Mouse (Mus musculus): ENCODE results near the gene Pitpnm2.
"Not testable (repeated sequence)": the region's sequence is repeated elsewhere in the genome, so short reads cannot be mapped to it uniquely, and the experiment has no call there.

Gene Pitpnm2

DNA sequence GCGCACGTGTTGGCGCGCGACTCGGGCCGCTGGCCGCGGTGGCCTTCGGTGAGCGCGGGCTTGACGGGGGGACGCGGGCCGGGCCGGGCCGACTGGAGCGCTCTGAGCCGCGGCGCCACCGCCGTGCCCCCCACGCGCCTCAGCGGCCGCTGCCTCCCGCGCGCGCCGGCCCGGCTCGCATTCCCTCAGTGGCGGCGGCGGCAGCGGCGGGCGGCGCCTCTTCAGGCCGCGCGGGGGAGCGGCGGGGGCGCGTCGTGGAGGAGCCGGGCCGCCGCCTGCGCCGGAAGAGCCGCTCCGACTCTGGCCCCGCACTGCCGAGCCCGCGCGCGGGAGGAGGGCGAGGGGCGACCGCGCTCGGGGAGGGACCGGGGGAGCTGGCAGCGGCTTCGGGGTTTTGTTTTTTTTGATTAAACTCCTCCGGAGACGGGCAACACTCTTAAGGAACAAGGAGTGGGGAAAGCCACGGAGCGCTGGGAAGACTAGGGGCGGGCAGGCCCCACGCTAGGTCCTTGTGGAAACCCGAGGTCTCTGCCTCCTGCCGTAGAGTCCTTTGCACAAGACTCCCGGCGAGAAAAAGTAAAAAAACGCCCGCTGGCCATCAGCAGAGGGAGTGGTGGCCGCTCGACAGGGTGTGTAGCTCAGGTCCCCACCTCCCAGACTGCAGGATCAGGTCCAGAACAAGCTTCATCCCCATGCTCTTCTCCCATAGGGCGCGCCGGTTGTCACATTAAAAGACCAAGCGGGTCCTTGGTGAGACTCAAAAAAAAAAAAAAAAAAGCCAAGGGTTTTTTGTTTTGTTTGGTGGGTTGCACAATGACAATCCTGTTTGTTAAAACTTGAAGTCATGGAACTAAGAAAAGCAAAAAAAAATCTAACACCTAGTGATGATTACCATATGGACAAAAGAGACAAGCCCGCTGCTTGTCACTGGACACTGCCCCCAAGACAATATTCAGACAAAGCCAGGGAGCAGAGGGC is at the start of gene Pitpnm2:
Gene Pitpnm2, minus strand, starts transcription at position 147 of the 978 bp plus-strand sequence.
- no peak for DNase-seq (ENCODE audit: low spot score in 2 of 2)

- DNase-seq (ENCODE audit: low spot score in 2 of 2): not testable (repeated sequence)
Observed at GRCm38 (mm10) chr5:124299307-124299706, 49.7 kb upstream of the Pitpnm2 start.

GRCm38 (mm10) chr5:124296475-124296874 is 46.9 kb upstream of the Pitpnm2 start:
- no peak for DNase-seq (ENCODE audit: low spot score in 2 of 2)

- peak in 1 of 2 experiments; percentile 30 for DNase-seq (ENCODE audit: low spot score in 2 of 2)
Observed at GRCm38 (mm10) chr5:124293967-124294366, 44.4 kb upstream of the Pitpnm2 start.

GRCm38 (mm10) chr5:124290216-124290615 is 40.7 kb upstream of the Pitpnm2 start:
- DNase-seq (ENCODE audit: low spot score in 2 of 2): peak in 1 of 2 experiments; percentile 39

- peak; percentile 30 to 61 for DNase-seq (ENCODE audit: low spot score in 2 of 2)
Observed at GRCm38 (mm10) chr5:124287616-124288247, 38.2 kb upstream of the Pitpnm2 start.

- no peak for DNase-seq (ENCODE audit: low spot score in 2 of 2)
Observed at GRCm38 (mm10) chr5:124284330-124284729, 34.8 kb upstream of the Pitpnm2 start.

- no peak for DNase-seq (ENCODE audit: low spot score in 2 of 2)
Observed at GRCm38 (mm10) chr5:124282854-124283253, 33.3 kb upstream of the Pitpnm2 start.

DNA sequence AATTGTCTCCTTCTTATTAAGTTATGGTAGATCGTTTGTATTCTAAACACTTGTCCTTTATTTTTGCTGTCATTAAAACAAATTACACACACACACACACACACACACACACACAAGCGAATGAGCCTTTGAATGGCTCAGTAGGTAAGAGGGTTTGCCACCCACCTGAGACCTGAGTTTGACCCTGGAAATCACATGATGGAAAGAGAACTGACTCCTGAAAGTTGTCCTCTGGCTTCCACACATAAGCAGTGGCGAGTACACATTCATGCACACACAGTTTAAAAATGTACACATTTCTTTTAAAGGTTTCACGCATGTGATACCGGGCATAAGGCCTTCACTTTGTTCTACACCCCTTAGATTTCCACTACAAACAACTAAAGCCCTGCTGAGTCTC is 20.7 kb upstream of the Pitpnm2 start:
- DNase-seq (ENCODE audit: low spot score in 2 of 2): no peak

- no peak for DNase-seq (ENCODE audit: low spot score in 2 of 2)
Observed at GRCm38 (mm10) chr5:124269661-124270060, 20.1 kb upstream of the Pitpnm2 start.

DNA sequence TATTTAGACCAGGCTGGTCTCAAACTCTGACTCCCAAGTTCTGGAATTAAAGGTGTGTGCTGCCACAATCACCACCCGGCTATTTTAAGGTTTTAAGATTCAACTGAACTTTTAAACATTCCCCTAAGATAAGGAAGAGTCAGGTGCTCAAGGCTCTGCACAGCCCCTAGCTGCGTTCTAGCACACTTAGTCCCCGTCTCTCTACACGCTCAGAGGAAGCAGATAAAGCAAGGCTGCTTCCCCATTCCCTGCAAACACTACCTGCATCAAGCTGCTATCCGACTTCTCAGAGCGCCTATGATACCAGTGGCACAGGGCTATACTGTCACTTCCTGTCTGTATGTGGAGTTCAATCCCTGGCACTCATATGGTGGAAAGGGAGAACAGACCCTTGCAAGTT is 18.1 kb upstream of the Pitpnm2 start:
- DNase-seq (ENCODE audit: low spot score in 2 of 2): no peak

DNA sequence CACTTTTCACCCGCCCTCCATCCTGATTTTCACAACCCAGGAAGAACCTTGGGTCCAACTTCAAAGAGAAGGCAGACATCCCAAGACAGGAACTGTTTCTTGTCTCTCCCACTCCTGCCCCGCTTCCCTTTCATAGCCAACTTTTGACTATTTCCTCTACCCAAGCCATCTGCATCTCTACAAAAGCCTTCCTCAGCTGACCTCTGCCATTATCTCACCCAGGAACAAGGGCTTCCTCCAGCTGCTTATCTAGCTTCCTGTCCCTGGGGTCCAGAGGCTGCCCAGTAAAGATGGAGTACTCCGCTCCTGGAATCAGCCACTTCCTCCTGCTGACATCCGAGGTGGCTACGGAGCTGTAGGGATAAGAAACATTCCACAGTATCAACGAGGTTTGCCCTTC is 17.3 kb upstream of the Pitpnm2 start:
- no peak for DNase-seq (ENCODE audit: low spot score in 2 of 2)

GRCm38 (mm10) chr5:124263246-124263645 is 13.7 kb upstream of the Pitpnm2 start:
- DNase-seq (ENCODE audit: low spot score in 2 of 2): no peak

DNA sequence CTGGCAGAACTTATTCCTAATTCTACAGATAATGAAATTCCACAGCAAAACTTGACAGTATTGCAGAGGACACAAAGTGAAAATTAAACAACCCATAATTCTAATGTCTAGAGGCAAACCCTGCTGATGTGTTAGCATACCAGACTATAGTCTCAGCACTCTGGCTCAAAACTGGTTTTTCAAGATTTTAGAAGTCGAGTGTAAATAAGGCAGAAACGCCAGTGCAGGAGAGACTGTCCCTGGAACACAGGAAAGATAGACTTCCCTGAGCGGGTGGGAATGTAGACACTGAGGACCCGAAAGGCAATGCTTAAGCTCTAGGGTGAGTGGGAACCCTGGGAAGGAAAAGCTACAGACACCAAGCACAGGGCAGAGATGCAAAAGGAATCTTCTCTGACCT is 12.5 kb upstream of the Pitpnm2 start:
- no peak for DNase-seq (ENCODE audit: low spot score in 2 of 2)

DNA sequence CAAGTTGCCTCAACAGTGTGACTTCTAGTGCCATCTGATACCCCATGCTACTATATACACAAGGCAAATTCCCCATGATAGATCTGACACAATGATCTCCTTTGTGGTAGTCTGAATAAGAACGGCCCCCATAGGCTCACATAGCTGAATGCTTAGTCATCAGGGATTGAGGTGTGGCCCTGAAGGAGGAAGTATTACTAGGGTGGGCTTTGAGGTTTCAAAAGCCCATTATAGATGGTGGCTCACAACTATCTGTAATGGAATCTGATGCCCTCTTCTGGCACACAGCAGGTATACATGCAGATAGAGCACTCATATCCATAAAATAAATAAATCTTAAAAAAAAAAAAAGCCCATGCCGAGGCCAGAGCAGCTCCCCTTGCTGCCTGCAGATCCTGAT is 9.6 kb upstream of the Pitpnm2 start:
- no peak for DNase-seq (ENCODE audit: low spot score in 2 of 2)

GRCm38 (mm10) chr5:124258026-124258425 is 8.5 kb upstream of the Pitpnm2 start:
- DNase-seq (ENCODE audit: low spot score in 2 of 2): no peak

- peak in 1 of 2 experiments; percentile 10 for DNase-seq (ENCODE audit: low spot score in 2 of 2)
Observed at GRCm38 (mm10) chr5:124255141-124255540, 5.6 kb upstream of the Pitpnm2 start.

GRCm38 (mm10) chr5:124253555-124253954 is 4.0 kb upstream of the Pitpnm2 start:
- no peak for DNase-seq (ENCODE audit: low spot score in 2 of 2)

GRCm38 (mm10) chr5:124252580-124253320 is 3.2 kb upstream of the Pitpnm2 start:
- DNase-seq (ENCODE audit: low spot score in 2 of 2): no peak

- DNase-seq (ENCODE audit: low spot score in 2 of 2): no peak
Observed at GRCm38 (mm10) chr5:124251070-124251469, 1.5 kb upstream of the Pitpnm2 start.

DNA sequence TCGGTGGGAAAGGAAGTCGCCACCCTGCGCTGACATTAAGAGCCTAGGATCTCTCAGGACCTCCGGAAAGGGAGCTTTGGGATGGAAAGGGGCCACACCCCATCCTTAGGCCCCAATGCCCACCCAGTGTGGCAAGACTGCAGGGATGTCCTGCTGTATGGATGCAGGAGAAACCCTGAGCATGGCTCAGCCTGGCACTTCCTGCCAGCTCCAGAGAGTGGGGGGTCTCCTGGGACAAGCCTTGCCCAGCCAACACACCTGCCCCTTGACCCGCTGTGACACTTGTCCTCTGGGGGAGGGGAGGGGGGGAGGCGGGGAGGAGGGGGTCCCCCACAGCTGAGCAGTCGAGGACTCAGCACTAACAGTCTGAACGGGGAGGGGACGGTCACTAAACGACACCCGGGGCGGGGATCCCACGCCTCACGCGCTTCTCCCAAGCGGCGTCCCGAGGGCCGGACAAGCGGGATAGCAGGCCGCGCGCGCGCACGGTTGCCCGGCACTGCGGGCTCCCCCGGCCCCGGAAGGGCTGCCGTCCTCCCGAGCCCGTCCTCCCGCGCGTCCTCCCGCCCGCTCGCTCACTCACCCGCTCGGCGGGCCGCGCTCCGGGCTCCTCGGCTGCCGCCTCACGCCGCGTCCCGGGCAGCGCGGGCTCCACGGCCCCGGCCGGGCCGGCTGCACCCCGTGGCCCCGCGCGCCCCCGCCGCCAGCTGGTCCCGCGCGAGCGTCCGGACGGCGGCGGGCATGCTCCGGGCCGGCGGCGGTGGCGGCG is 531 bp downstream of the Pitpnm2 start:
- DNase-seq (ENCODE audit: low spot score in 2 of 2): no peak

All from frontal cortex, postnatal 36 days (tissue).